Mouse (Mus musculus): ENCODE measurements around the gene Kpna1. TPM values are rescaled to one million over a fixed set of nuclear protein-coding genes. Genes with fewer than 3 reads are reported as not detected.

Gene Kpna1
- total and polyA plus RNA-seq, 3 experiments, result 22.1 to 63.9 (median 57.9) TPM

GRCm38 (mm10) chr16:36067694-36068093, 89.1 kb downstream of the Kpna1 start:
- no peak for DNase-seq (ENCODE audit: extremely low read depth)
- peaks cover 19% of the 10 kb centered on the region for H3K79me2 ChIP-seq (replicated peaks; ENCODE audit: control insufficient read depth, extremely low read depth, insufficient read depth, poor library complexity, severe bottlenecking)
- TF ChIP-seq NRF1 (IDR thresholded peaks at IDR 0.05; ENCODE audit: low read depth, low read length), result no peak
- 0 out of 2 replicates have a peak, but pooled peaks have one; percentile 49 for TF ChIP-seq RCOR1 (conservative IDR thresholded peaks at IDR 0.05; ENCODE audit: low read depth, low read length)
- TF ChIP-seq ELF1 (IDR thresholded peaks at IDR 0.05; ENCODE audit: low read depth, low read length), result 0 out of 2 replicates have a peak, but pooled peaks have one; percentile 34
- no peak overlapping the region for H3K4me3 ChIP-seq (replicated peaks in 1 of 3; ENCODE audit: low read depth in 2 of 3, low read length in 2 of 3, poor library complexity in 1 of 3)
- no peak overlapping the region for H3K9ac ChIP-seq (ENCODE audit: insufficient read depth, low read depth)
- dilution Hi-C loops (cut with MboI; ENCODE audit: extremely low pct_ligation_motif_present, extremely low pct_unique_long_range_greater_than_20kb, low sequenced_read_pairs), result no loop called here
- peaks cover 0 to 52% of the 10 kb centered on the region in 2 experiments for H3K36me3 ChIP-seq (replicated peaks in 1 of 2; ENCODE audit: control insufficient read depth in 1 of 2, insufficient read depth in 1 of 2, low read length in 1 of 2)
- no peaks in the 10 kb centered on the region for H3K9me3 ChIP-seq (replicated peaks; ENCODE audit: low read length)
- H3K27me3 ChIP-seq (replicated peaks), result no peaks in the 10 kb centered on the region
- in situ Hi-C loops (cut with MboI; ENCODE audit: low pct_ligation_motif_present, low pct_unique_long_range_greater_than_20kb, low sequenced_read_pairs), result no loop called here
- H3K27ac ChIP-seq (ENCODE audit: insufficient read depth, low read depth), result no peak overlapping the region
- no peak overlapping the region for H3K4me2 ChIP-seq (ENCODE audit: insufficient read depth, low read depth, poor library complexity, severe bottlenecking)
- peaks cover 9 to 30% of the 10 kb centered on the region in 2 experiments for H3K4me1 ChIP-seq (ENCODE audit: control insufficient read depth in 1 of 2, insufficient read depth in 2 of 2)

- no peaks in the 10 kb centered on the region for H3K27me3 ChIP-seq (replicated peaks)
- H3K9ac ChIP-seq (ENCODE audit: insufficient read depth, low read depth), result no peak overlapping the region
- dilution Hi-C loops (cut with MboI; ENCODE audit: extremely low pct_ligation_motif_present, extremely low pct_unique_long_range_greater_than_20kb, low sequenced_read_pairs) (no loop called here), in situ Hi-C loops (cut with MboI; ENCODE audit: low pct_ligation_motif_present, low pct_unique_long_range_greater_than_20kb, low sequenced_read_pairs) (no loop called here)
- no peaks in the 10 kb centered on the region for H3K9me3 ChIP-seq (replicated peaks; ENCODE audit: low read length)
- no peak overlapping the region for H3K4me3 ChIP-seq (replicated peaks in 1 of 3; ENCODE audit: low read depth in 2 of 3, low read length in 2 of 3, poor library complexity in 1 of 3)
- H3K79me2 ChIP-seq (replicated peaks; ENCODE audit: control insufficient read depth, extremely low read depth, insufficient read depth, poor library complexity, severe bottlenecking), result peaks cover 22% of the 10 kb centered on the region
- no peak overlapping the region for H3K4me2 ChIP-seq (ENCODE audit: insufficient read depth, low read depth, poor library complexity, severe bottlenecking)
- H3K27ac ChIP-seq (ENCODE audit: insufficient read depth, low read depth), result no peak overlapping the region
- peaks cover 0 to 46% of the 10 kb centered on the region in 2 experiments for H3K36me3 ChIP-seq (replicated peaks in 1 of 2; ENCODE audit: control insufficient read depth in 1 of 2, insufficient read depth in 1 of 2, low read length in 1 of 2)
- DNase-seq (ENCODE audit: extremely low read depth), result peak; percentile 24
- TF ChIP-seq CHD2 (IDR thresholded peaks at IDR 0.05; ENCODE audit: low read length) (no peak), SIN3A (IDR thresholded peaks at IDR 0.05; ENCODE audit: low read length) (no peak), CHD1 (IDR thresholded peaks at IDR 0.05; ENCODE audit: low read depth, low read length) (no peak), POLR2AphosphoS2 (IDR thresholded peaks at IDR 0.05; ENCODE audit: low read depth, low read length) (no peak), ZNF384 (IDR thresholded peaks at IDR 0.05; ENCODE audit: low read depth, low read length) (no peak), PAX5 (IDR thresholded peaks at IDR 0.05; ENCODE audit: low read length) (no peak), MYC (IDR thresholded peaks at IDR 0.05; ENCODE audit: low read depth, low read length) (no peak), ZMIZ1 (IDR thresholded peaks at IDR 0.05; ENCODE audit: low read depth, low read length) (no peak), TBP (conservative IDR thresholded peaks at IDR 0.05; ENCODE audit: low read depth, low read length) (no peak), NRF1 (IDR thresholded peaks at IDR 0.05; ENCODE audit: low read depth, low read length) (no peak), UBTF (IDR thresholded peaks at IDR 0.05; ENCODE audit: low read depth, low read length) (no peak), MAFK (IDR thresholded peaks at IDR 0.05; ENCODE audit: insufficient replicate concordance, low read length) (no peak), USF2 (conservative IDR thresholded peaks at IDR 0.05; ENCODE audit: low read depth, low read length) (no peak)
- H3K4me1 ChIP-seq (ENCODE audit: control insufficient read depth in 1 of 2, insufficient read depth in 2 of 2), result peaks cover 9 to 37% of the 10 kb centered on the region in 2 experiments
Measured at GRCm38 (mm10) chr16:36068356-36068755, 89.8 kb downstream of the Kpna1 start.

Data from CH12.LX (cell line).